Mouse (Mus musculus) thymus, postnatal 25 days (tissue): ENCODE results near the gene Gclc.
A peak's percentile ranks its signal among the peaks of the same experiment; 100 is the strongest.

Experiments
- DNase-seq: peaks from one replicate; pipeline ENCODE4 v3.0.0; 2022

Gene Gclc

GRCm38 (mm10) chr9:77753853-77754727, at the start of gene Gclc:
Gclc (plus strand) TSS chr9:77754535.
- peak; percentile 91 for DNase-seq

DNA sequence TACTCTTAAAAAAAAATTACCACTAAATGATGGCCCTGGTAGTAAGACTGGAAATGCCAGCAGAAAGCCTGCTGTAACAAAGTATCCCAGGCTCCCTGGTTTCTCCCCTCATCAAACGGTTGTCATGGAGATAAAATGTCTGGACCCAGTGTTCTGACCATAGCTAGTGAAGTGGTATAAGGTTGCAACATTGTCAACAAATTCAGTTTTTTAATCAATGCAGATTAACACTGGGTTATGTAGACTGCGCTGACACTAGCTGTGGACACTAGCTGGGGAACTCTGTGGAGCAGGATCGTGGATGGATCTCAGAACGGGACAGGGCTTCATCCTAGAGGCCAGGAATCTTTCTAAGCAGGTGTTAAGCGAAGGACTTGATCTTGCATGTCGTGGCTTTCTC, 47.8 kb upstream of the Gclc start:
- DNase-seq: no peak

- no peak for DNase-seq
Observed at GRCm38 (mm10) chr9:77707433-77708139, 46.7 kb upstream of the Gclc start.

DNA sequence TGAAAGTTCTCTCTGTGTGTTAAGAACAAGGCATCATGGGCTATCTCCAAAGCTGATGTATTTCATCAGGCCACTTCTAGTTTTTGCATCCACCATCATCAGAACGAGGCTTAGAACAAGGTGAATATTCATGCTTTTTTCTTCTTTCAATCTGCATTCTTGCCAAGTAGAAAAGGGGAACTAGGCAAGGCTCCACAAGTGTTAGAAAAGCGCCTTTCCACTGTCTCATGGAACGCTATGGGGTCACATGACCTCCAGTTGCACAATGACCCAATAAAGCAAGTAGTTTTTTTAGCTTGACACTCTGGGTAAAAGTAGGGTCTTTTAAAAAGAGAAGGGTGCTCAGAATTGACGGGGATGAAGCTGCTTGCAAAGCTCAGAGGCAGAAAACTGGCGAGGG, 45.4 kb upstream of the Gclc start:
- DNase-seq: no peak

GRCm38 (mm10) chr9:77711021-77711569, 43.2 kb upstream of the Gclc start:
- no peak for DNase-seq

DNA sequence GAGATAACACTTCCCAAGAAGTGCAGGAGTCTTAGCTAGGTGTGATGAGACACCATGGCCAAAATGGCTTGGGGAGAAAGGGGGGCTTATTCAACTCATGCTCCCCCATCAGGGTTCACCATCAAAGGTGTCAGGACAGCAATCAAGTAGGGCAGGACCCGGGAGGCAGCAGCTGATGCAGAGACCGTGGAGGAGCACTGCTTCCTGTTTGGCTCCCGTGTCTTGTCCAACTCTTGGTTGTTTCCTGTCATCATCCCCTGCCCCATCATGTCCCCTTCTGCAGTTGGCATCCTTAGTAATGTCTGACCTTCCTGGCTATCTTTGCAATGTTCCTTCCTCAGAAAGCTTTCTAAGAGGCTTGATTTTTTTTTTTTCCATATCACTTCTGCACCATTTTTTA, 41.5 kb upstream of the Gclc start:
- no peak for DNase-seq

- no peak for DNase-seq
Observed at GRCm38 (mm10) chr9:77713301-77713700, 41.0 kb upstream of the Gclc start.

GRCm38 (mm10) chr9:77715262-77715661, 39.1 kb upstream of the Gclc start:
- DNase-seq: no peak

GRCm38 (mm10) chr9:77716009-77716408, 38.3 kb upstream of the Gclc start:
- DNase-seq: no peak

- no peak for DNase-seq
Observed at GRCm38 (mm10) chr9:77717831-77718435, 36.4 kb upstream of the Gclc start.

DNA sequence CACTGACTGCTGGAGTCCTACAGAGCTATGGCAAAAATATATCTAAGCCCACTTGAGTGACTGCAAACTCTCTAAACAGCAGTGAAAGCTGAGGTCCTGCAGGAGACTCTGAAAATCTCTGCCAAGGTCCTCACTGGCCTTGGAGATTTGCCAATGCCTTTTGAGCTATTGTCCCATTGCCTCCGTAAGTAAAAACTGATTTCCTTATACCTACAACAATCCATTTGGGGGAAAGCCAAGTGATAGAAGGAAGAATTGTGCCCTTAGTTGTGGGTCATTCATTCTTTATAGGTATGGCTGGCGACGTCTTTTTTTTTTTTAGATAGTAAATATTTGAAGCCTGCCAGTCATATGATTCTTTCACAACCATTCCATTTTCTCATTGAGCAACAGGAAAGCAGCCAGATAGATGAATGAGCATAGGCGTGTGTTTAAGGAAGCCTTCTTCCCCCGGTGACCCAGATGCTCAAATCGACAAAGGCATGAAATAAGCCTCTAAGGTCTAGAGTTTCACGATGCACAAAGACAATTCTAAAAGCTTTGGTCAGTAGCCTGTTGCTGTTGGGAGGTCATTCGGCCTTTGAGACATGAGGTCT, 35.4 kb upstream of the Gclc start:
- DNase-seq: no peak

DNA sequence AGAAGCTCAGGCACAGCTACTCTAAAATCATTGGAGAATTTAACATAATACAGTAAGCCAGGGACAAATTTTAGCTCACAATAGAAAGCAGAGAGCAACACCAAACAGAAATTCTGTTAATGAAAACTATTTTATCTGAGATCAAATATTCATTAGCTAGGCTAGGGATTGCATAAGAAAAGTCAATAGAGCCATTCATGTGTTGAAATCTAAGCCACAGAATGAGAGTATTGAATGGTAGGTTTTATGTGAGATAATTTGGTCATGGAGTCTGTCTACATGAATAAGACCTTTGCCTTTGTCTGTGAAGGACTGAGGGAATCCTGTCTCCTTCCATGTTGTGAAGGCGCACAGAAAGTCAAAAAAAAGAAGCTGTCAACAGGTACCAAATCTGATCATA, 34.7 kb upstream of the Gclc start:
- no peak for DNase-seq

GRCm38 (mm10) chr9:77722381-77722780, 32.0 kb upstream of the Gclc start:
- DNase-seq: no peak

DNA sequence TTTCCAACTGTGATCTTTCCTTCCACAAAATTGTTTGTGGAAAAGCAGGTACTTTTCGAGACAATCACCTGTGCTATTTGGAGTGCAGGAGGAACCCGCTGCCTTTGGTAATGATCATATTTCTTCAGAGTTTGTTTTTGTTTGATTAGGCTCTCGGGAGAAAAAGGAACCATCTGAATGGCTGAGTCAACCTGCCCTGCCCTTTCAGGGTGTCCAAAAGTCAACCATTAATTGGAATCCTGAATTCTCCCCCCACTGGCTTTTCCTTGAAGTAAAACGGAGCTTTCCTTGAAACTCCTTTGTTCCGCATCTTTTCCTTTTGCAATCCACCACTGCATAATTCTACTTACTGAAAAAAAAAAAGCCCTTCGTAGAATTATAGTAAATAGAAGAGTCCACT, 30.1 kb upstream of the Gclc start:
- no peak for DNase-seq

GRCm38 (mm10) chr9:77725448-77725847, 28.9 kb upstream of the Gclc start:
- DNase-seq: no peak

GRCm38 (mm10) chr9:77726018-77726684, 28.2 kb upstream of the Gclc start:
- DNase-seq: no peak

- DNase-seq: no peak
Observed at GRCm38 (mm10) chr9:77727012-77727411, 27.3 kb upstream of the Gclc start.

- no peak for DNase-seq
Observed at GRCm38 (mm10) chr9:77732067-77732466, 22.3 kb upstream of the Gclc start.

DNA sequence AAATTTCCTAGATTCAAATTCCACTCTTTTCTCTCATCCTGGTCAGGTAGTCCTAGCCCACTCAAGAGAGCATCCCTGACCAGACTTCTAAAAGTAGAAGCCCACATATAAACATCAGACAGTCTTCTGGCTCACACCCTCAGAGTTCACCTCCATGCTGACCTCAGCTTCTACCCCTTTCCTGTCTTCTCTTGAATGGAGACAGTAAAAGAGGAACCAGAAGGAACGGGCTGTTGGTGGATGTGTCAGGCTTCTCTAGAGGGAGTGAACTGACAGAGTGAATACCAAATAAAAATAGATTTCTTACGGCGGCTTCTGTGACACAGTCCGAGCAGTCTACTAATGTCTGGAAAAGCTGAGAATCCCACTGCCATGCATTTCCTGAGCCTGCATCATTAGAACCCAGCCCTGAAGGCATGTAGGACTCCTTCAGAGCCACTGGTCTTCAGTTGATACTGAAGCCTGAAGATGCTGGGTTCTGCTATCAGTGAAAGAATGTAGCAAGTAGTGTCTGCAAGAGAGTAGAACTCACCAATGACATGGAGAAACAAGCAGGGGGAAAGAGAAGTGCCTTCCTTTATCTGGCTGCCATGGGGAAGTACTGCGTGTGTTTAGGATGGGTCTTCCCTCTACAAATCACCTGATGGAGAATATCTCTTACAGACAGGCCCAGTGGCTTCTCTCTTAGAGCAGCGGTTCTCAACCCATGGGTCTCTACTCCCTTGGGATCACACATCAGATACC, 16.9 kb upstream of the Gclc start:
- no peak for DNase-seq

GRCm38 (mm10) chr9:77741452-77741851, 12.9 kb upstream of the Gclc start:
- DNase-seq: no peak

DNA sequence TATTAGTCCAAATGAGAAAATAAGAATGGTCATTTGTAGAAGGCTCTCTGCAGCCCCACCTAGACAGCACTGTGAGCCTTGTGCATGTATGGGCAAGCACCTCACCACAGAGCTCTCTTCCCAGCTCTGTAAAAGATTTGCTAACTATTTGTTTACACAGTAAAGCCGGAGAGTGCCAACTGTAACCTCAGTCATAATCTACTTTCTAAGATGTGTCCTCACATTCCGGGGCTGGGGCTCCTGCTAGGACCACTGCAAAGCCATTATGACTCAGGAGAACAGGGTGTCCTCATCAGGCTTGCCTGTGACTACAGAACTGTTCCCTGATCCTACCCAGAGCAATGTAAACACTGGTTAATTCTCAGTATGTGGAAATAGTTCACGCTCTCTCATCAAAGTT, 9.5 kb upstream of the Gclc start:
- no peak for DNase-seq

- DNase-seq: no peak
Observed at GRCm38 (mm10) chr9:77746315-77746714, 8.0 kb upstream of the Gclc start.
